Mouse (Mus musculus): ENCODE measurements around the gene Cela2a.

The Cela2a gene

GRCm38 (mm10) chr4:141766668-141767352 lies 59.1 kb downstream of the Cela2a start:
- DNase-seq (ENCODE audit: low spot score) = no peak

GRCm38 (mm10) chr4:141766316-141766667 lies 59.7 kb downstream of the Cela2a start:
- DNase-seq (ENCODE audit: low spot score) = no peak

GRCm38 (mm10) chr4:141765008-141765407 lies 61.0 kb downstream of the Cela2a start:
- DNase-seq (ENCODE audit: low spot score) = no peak
